Mouse (Mus musculus) G1E (cell line): ENCODE measurements at regions not wholly inside any gene's neighbourhood (a gene's known extent, or its start where the extent isn't known, plus 50 kb on each side); places are given as distances from the start of the nearest gene placed in this dataset.

Source experiments
- CTCF ChIP-seq: IDR thresholded peaks from 2 replicates; pipeline ENCODE4 v1.5.1; 2012; ENCODE audit warnings: low read depth, low read length, inconsistent platforms, mixed read lengths
- GATA1 ChIP-seq: IDR thresholded peaks from 2 replicates; pipeline ENCODE4 v1.6.1; 2012; ENCODE audit warnings: borderline replicate concordance, low read length, inconsistent platforms, mixed read lengths
- POLR2AphosphoS5 ChIP-seq: IDR thresholded peaks from 2 replicates; pipeline ENCODE4 v1.6.1; 2012; ENCODE audit warnings: low read depth, low read length, inconsistent platforms; ENCODE audit not compliant: insufficient replicate concordance

DNA sequence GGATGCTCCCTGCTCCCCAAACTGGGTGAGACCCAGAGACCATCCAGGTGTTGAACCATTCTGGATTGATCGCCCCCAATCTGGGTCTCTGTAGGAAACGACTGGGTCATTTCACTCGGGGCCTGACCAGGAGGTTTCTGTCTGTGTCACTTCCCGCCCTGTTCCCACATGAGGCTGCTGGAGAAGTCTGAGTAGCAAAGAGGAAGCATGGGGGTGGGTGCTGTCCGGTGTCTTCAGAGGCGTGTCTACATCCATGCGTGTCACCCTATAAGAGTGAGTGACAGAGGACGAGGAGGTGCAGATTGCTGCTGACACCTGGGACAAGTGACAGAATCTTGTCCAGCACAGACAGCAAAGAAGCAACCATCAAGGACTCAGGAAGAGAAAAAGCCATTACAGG, 164.7 kb downstream of the Sh3bp4 start:
- TF ChIP-seq POLR2AphosphoS5 (no peak), CTCF (no peak), GATA1 (no peak)
